Mouse (Mus musculus) embryonic facial prominence, embryonic 13.5 days (tissue): ENCODE data around the gene Mpnd. TPM values are rescaled to one million over a fixed set of nuclear protein-coding genes. Genes with fewer than 3 reads are reported as not detected.

Source experiments
- ATAC-seq: fragments of 200-750 bp; cut with Nextera tagmentation; 2 replicates; pipeline ENCODE4 v1.8.0; 2017; ENCODE audit warnings: low read depth; ENCODE audit not compliant: insufficient number of reproducible peaks, insufficient read depth, low FRiP score, low TSS enrichment
- H3K27ac ChIP-seq: fragments of 300-500 bp; sonication (generic); 2 replicates; pipeline ENCODE4 v1.5.1; 2015; ENCODE audit warnings: moderate library complexity, mild to moderate bottlenecking, inconsistent platforms
- H3K27me3 ChIP-seq: fragments of 300-500 bp; sonication (generic); 2 replicates; pipeline ENCODE4 v1.6.1; 2015; ENCODE audit warnings: mild to moderate bottlenecking, inconsistent platforms
- H3K36me3 ChIP-seq: fragments of 300-500 bp; sonication (generic); 2 replicates; pipeline ENCODE4 v1.6.1; 2015; ENCODE audit warnings: mild to moderate bottlenecking, inconsistent platforms
- H3K4me1 ChIP-seq: fragments of 300-500 bp; sonication (generic); 2 replicates; pipeline ENCODE4 v1.6.1; 2015; ENCODE audit warnings: inconsistent platforms
- H3K4me2 ChIP-seq: fragments of 300-500 bp; sonication (generic); 2 replicates; pipeline ENCODE4 v1.6.1; 2015; ENCODE audit warnings: moderate library complexity, mild to moderate bottlenecking, inconsistent platforms
- H3K4me3 ChIP-seq: fragments of 300-500 bp; sonication (generic); 2 replicates; pipeline ENCODE4 v1.5.1; 2015; ENCODE audit warnings: mild to moderate bottlenecking, inconsistent platforms
- H3K9ac ChIP-seq: fragments of 300-500 bp; sonication (generic); 2 replicates; pipeline ENCODE4 v1.6.1; 2015; ENCODE audit warnings: mild to moderate bottlenecking, inconsistent platforms
- H3K9me3 ChIP-seq: fragments of 300-500 bp; sonication (generic); 2 replicates; pipeline ENCODE4 v1.6.1; 2016; ENCODE audit warnings: inconsistent platforms
- WGBS: fragments of 180-500 bp; shearing (Covaris S2); methylation state at CpG from one replicate; pipeline ENCODE4 v1.1.7; 2015; ENCODE audit warnings: mixed read lengths; 5-methylcytosine and 5-hydroxymethylcytosine counted together
- polyA plus RNA-seq: library from polyadenylated mRNA; unstranded; fragments of >200 nt; fragmentation: Nextera tagmentation; extraction: Ambion mirVana; gene quantifications from 2 replicates; pipeline ENCODE4 v1.2.1, GENCODE M21; 2015

Gene Mpnd
- polyA plus RNA-seq, 1 experiment from 2014 or later, result 132 TPM

GRCm38 (mm10) chr17:55990278-55990898 is 15.1 kb upstream of the Mpnd start:
- WGBS, result 78% methylated on average over 8 of the region's 8 CpGs
- Histone ChIP-seq H3K27ac (no peak overlapping the region), H3K4me2 (no peak overlapping the region), H3K27me3 (no peaks in the 10 kb centered on the region), H3K9ac (no peak overlapping the region), H3K36me3 (peaks cover 45% of the 10 kb centered on the region), H3K4me3 (no peak overlapping the region), H3K9me3 (no peaks in the 10 kb centered on the region), H3K4me1 (peaks cover 9% of the 10 kb centered on the region; the same call in 1 of the 2 replicates)
- ATAC-seq, result peak; percentile 17; the same call in 1 of the 2 replicates

GRCm38 (mm10) chr17:55996007-55996406 is 9.5 kb upstream of the Mpnd start:
- H3K36me3 ChIP-seq, result peaks cover 58% of the 10 kb centered on the region
- ATAC-seq, result no peak

GRCm38 (mm10) chr17:55999794-56000499 is 5.6 kb upstream of the Mpnd start:
- Histone ChIP-seq H3K4me2 (peak overlapping the region; percentile 41), H3K4me3 (peak overlapping the region; percentile 22), H3K9ac (peak overlapping the region; percentile 37; the same call in 1 of the 2 replicates), H3K4me1 (no peaks in the 10 kb centered on the region), H3K27ac (no peak overlapping the region), H3K9me3 (no peaks in the 10 kb centered on the region), H3K27me3 (peaks cover 18% of the 10 kb centered on the region), H3K36me3 (peaks cover 23% of the 10 kb centered on the region)
- WGBS, result 5% methylated on average over 30 of the region's 30 CpGs
- peak; percentile 52; the same call in 1 of the 2 replicates for ATAC-seq

More at GRCm38 (mm10) chr17:55996007-55996406, 9.5 kb upstream of the Mpnd start:
- Histone ChIP-seq H3K4me2 (no peak overlapping the region), H3K27me3 (peaks cover 17% of the 10 kb centered on the region), H3K4me3 (no peak overlapping the region), H3K9ac (no peak overlapping the region), H3K9me3 (no peaks in the 10 kb centered on the region), H3K4me1 (no peaks in the 10 kb centered on the region), H3K27ac (no peak overlapping the region)
- 86% methylated on average over 15 of the region's 15 CpGs for WGBS

GRCm38 (mm10) chr17:56003000-56003399 is 2.5 kb upstream of the Mpnd start:
- no peak overlapping the region for H3K9ac ChIP-seq
- no peak for ATAC-seq

GRCm38 (mm10) chr17:56006956-56007355 is 1.4 kb downstream of the Mpnd start:
- no peak overlapping the region for H3K4me3 ChIP-seq
- peak overlapping the region; percentile 71; the same call in 1 of the 2 replicates for H3K27ac ChIP-seq

More at GRCm38 (mm10) chr17:56003000-56003399, 2.5 kb upstream of the Mpnd start:
- Histone ChIP-seq H3K4me1 (peaks cover 10% of the 10 kb centered on the region), H3K27me3 (peaks cover 18% of the 10 kb centered on the region), H3K36me3 (no peaks in the 10 kb centered on the region), H3K27ac (no peak overlapping the region), H3K4me2 (no peak overlapping the region), H3K4me3 (no peak overlapping the region), H3K9me3 (no peaks in the 10 kb centered on the region)
- 84% methylated on average over 3 of the region's 3 CpGs for WGBS

GRCm38 (mm10) chr17:56007444-56008355 is 2.2 kb downstream of the Mpnd start:
- peak overlapping the region; percentile 98 for H3K4me2 ChIP-seq
- no peak for ATAC-seq
- WGBS, result 24% methylated on average over 14 of the region's 14 CpGs
- peaks cover 28% of the 10 kb centered on the region for H3K4me1 ChIP-seq
- peak overlapping the region; percentile 58; the same call in 1 of the 2 replicates for H3K9ac ChIP-seq
- no peaks in the 10 kb centered on the region; the same call in 1 of the 2 replicates for H3K27me3 ChIP-seq
- H3K36me3 ChIP-seq, result peaks cover 21% of the 10 kb centered on the region
- peak overlapping the region; percentile 98 for H3K27ac ChIP-seq
- no peaks in the 10 kb centered on the region for H3K9me3 ChIP-seq
- H3K4me3 ChIP-seq, result peak overlapping the region; percentile 86

More at GRCm38 (mm10) chr17:56006956-56007355, 1.4 kb downstream of the Mpnd start:
- peaks cover 28% of the 10 kb centered on the region for H3K4me1 ChIP-seq
- peak overlapping the region; percentile 98; the same call in 1 of the 2 replicates for H3K4me2 ChIP-seq
- no peaks in the 10 kb centered on the region; the same call in 1 of the 2 replicates for H3K27me3 ChIP-seq
- ATAC-seq, result no peak
- WGBS, result 43% methylated on average over 10 of the region's 10 CpGs
- H3K36me3 ChIP-seq, result peaks cover 14% of the 10 kb centered on the region
- 0 out of 2 replicates have a peak overlapping the region, but pooled peaks have one; percentile 58 for H3K9ac ChIP-seq
- H3K9me3 ChIP-seq, result no peaks in the 10 kb centered on the region

- no peaks in the 10 kb centered on the region for H3K27me3 ChIP-seq
- H3K4me2 ChIP-seq, result peak overlapping the region; percentile 98
- peaks cover 28% of the 10 kb centered on the region for H3K36me3 ChIP-seq
- H3K27ac ChIP-seq, result peak overlapping the region; percentile 98
- peak overlapping the region; percentile 86 for H3K4me3 ChIP-seq
- H3K9me3 ChIP-seq, result no peaks in the 10 kb centered on the region
- peak; percentile 89 for ATAC-seq
- peaks cover 28% of the 10 kb centered on the region for H3K4me1 ChIP-seq
- peak overlapping the region; percentile 87 for H3K9ac ChIP-seq
- WGBS, result under 1% methylated on average over 21 of the region's 21 CpGs
Measured at GRCm38 (mm10) chr17:56008356-56009087, 3.0 kb downstream of the Mpnd start.

GRCm38 (mm10) chr17:56009088-56009961 is 3.8 kb downstream of the Mpnd start:
- H3K9me3 ChIP-seq, result no peaks in the 10 kb centered on the region
- peak overlapping the region; percentile 98 for H3K4me2 ChIP-seq
- H3K27me3 ChIP-seq, result no peaks in the 10 kb centered on the region
- peak overlapping the region; percentile 86 for H3K4me3 ChIP-seq
- peaks cover 36% of the 10 kb centered on the region for H3K36me3 ChIP-seq
- H3K9ac ChIP-seq, result peak overlapping the region; percentile 87
- H3K27ac ChIP-seq, result peak overlapping the region; percentile 98
- peaks cover 28% of the 10 kb centered on the region for H3K4me1 ChIP-seq
- WGBS, result under 1% methylated on average over 62 of the region's 62 CpGs
- ATAC-seq, result peak; percentile 87

- no peak for ATAC-seq
- Histone ChIP-seq H3K4me1 (peaks cover 28% of the 10 kb centered on the region), H3K4me2 (peak overlapping the region; percentile 98), H3K9me3 (no peaks in the 10 kb centered on the region), H3K36me3 (peaks cover 42% of the 10 kb centered on the region), H3K4me3 (peak overlapping the region; percentile 86), H3K27me3 (no peaks in the 10 kb centered on the region), H3K9ac (peak overlapping the region; percentile 87), H3K27ac (peak overlapping the region; percentile 98)
- 19% methylated on average over 2 of the region's 2 CpGs for WGBS
Measured at GRCm38 (mm10) chr17:56009962-56010240, 4.4 kb downstream of the Mpnd start.

GRCm38 (mm10) chr17:56010255-56010654 is 4.7 kb downstream of the Mpnd start:
- ATAC-seq, result no peak
- WGBS, result 65% methylated on average over 14 of the region's 14 CpGs
- Histone ChIP-seq H3K9me3 (no peaks in the 10 kb centered on the region), H3K4me2 (peak overlapping the region; percentile 98), H3K4me3 (peak overlapping the region; percentile 86), H3K36me3 (peaks cover 45% of the 10 kb centered on the region), H3K27ac (peak overlapping the region; percentile 98), H3K9ac (peak overlapping the region; percentile 87), H3K4me1 (peaks cover 27% of the 10 kb centered on the region), H3K27me3 (no peaks in the 10 kb centered on the region)
